Mouse (Mus musculus) embryonic fibroblast, embryonic 13.5 days (primary cell): ENCODE results near the gene Akap7.

Experiments used
- CTCF ChIP-seq: IDR thresholded peaks from 2 replicates; pipeline ENCODE4 v1.5.1; 2011; ENCODE audit warnings: mild to moderate bottlenecking, control low read depth, low read length, moderate library complexity, borderline replicate concordance; ENCODE audit not compliant: insufficient read depth
- POLR2A ChIP-seq: IDR thresholded peaks from 2 replicates; pipeline ENCODE4 v1.6.1; 2011; ENCODE audit warnings: low read depth, mild to moderate bottlenecking, control low read depth, low read length, moderate library complexity

DNA sequence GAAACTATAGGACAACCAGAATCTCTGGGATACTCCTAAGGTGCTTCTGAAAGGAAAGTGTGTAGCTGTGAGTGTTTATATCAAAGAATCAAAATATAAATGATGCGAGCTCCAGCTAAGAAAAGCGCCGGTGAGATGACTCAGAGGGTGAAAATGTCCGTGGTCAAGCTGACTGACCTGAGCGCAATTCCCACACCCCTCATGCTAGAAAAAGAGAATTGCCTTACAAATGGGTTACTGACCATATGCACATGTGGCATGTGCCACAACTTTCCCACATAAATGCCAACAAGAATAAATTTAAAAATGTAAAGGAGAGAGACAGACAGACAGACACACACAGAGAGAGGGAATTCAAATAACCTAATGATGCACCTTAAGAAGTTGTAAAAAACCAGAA, 33.0 kb upstream of the Akap7 start:
- TF ChIP-seq CTCF: no peak
- TF ChIP-seq POLR2A: no peak
